Mouse (Mus musculus): ENCODE data around the gene Ceacam2.
"Not testable (repeated sequence)": the region's sequence is repeated elsewhere in the genome, so short reads cannot be mapped to it uniquely, and the experiment has no call there.

The Ceacam2 gene

GRCm38 (mm10) chr7:25539376-25539907, at the start of gene Ceacam2:
Gene Ceacam2 (minus strand): TSS chr7:25539857.
- not testable (repeated sequence) for DNase-seq

- no peak for DNase-seq
Measured at GRCm38 (mm10) chr7:25585351-25586204, 45.9 kb upstream of the Ceacam2 start.

GRCm38 (mm10) chr7:25584651-25585050, 45.0 kb upstream of the Ceacam2 start:
- no peak for DNase-seq

- no peak for DNase-seq
Measured at GRCm38 (mm10) chr7:25582301-25582810, 42.7 kb upstream of the Ceacam2 start.

GRCm38 (mm10) chr7:25579441-25579840, 39.8 kb upstream of the Ceacam2 start:
- no peak for DNase-seq

- not testable (repeated sequence) for DNase-seq
Measured at GRCm38 (mm10) chr7:25576793-25577437, 37.3 kb upstream of the Ceacam2 start.

- not testable (repeated sequence) for DNase-seq
Measured at GRCm38 (mm10) chr7:25576308-25576707, 36.7 kb upstream of the Ceacam2 start.

GRCm38 (mm10) chr7:25575870-25576269, 36.2 kb upstream of the Ceacam2 start:
- DNase-seq = no peak

GRCm38 (mm10) chr7:25575105-25575504, 35.4 kb upstream of the Ceacam2 start:
- no peak for DNase-seq

GRCm38 (mm10) chr7:25573806-25574205, 34.1 kb upstream of the Ceacam2 start:
- DNase-seq = not testable (repeated sequence)

GRCm38 (mm10) chr7:25568721-25569120, 29.1 kb upstream of the Ceacam2 start:
- no peak for DNase-seq

GRCm38 (mm10) chr7:25541464-25541863, 1.8 kb upstream of the Ceacam2 start:
- not testable (repeated sequence) for DNase-seq

- DNase-seq = not testable (repeated sequence)
Measured at GRCm38 (mm10) chr7:25539954-25540353, 297 bp upstream of the Ceacam2 start.

- DNase-seq = no peak
Measured at GRCm38 (mm10) chr7:25530837-25531236, 8.8 kb downstream of the Ceacam2 start.

GRCm38 (mm10) chr7:25516070-25516777, 23.4 kb downstream of the Ceacam2 start:
- not testable (repeated sequence) for DNase-seq

GRCm38 (mm10) chr7:25515667-25516066, 24.0 kb downstream of the Ceacam2 start:
- DNase-seq = not testable (repeated sequence)

GRCm38 (mm10) chr7:25509925-25510324, 29.7 kb downstream of the Ceacam2 start:
- no peak for DNase-seq

GRCm38 (mm10) chr7:25494649-25495048, 45.0 kb downstream of the Ceacam2 start:
- no peak for DNase-seq

- not testable (repeated sequence) for DNase-seq
Measured at GRCm38 (mm10) chr7:25490698-25491097, 49.0 kb downstream of the Ceacam2 start.

- not testable (repeated sequence) for DNase-seq
Measured at GRCm38 (mm10) chr7:25489382-25489781, 50.3 kb downstream of the Ceacam2 start.

- no peak for DNase-seq
Measured at GRCm38 (mm10) chr7:25486186-25486585, 53.5 kb downstream of the Ceacam2 start.

GRCm38 (mm10) chr7:25485061-25485460, 54.6 kb downstream of the Ceacam2 start:
- no peak for DNase-seq

Data from cerebellum, adult 11-12 months (tissue).